Mouse (Mus musculus) gastrocnemius, adult 18-20 months (tissue): Measurements from ENCODE around the gene Mrps11. TPM values are rescaled to one million over a fixed set of nuclear protein-coding genes. Genes with fewer than 3 reads are reported as not detected.

ENCODE experiments used
- total RNA-seq, 2 experiments: library from RNA; stranded (reverse); gene quantifications; 2 replicates each; pipeline ENCODE4 v1.2.3; 2021

Mrps11 gene
- total RNA-seq, 2 experiments from 2014 or later = 29.8 to 30.5 TPM

Other genes with a start within 250 kb of the Mrps11 start
- 1 to 10 TPM in 1 of 2 experiments, under 1 TPM in 1; 1.00 to 1.2 TPM for gene Ntrk3, start 45.1 kb upstream of the Mrps11 start, total RNA-seq
- 10 to 100 TPM; 28.2 to 31.5 TPM for gene Mrpl46, start 412 bp downstream of the Mrps11 start, total RNA-seq
- 10 to 100 TPM; 21.9 to 22.3 TPM for gene Det1, start 64.1 kb downstream of the Mrps11 start, total RNA-seq
- 10 to 100 TPM; 51.1 to 52.9 TPM for gene Aen, start 112.7 kb downstream of the Mrps11 start, total RNA-seq
- 1 to 10 TPM; 1.3 to 1.9 TPM for gene Isg20, start 130.3 kb downstream of the Mrps11 start, total RNA-seq